Mouse (Mus musculus) G1E (cell line): ENCODE data around the gene Metap1d.

Source experiments
- CTCF ChIP-seq: IDR thresholded peaks from 2 replicates; pipeline ENCODE4 v1.5.1; 2012; ENCODE audit warnings: low read depth, low read length, inconsistent platforms, mixed read lengths
- GATA1 ChIP-seq: IDR thresholded peaks from 2 replicates; pipeline ENCODE4 v1.6.1; 2012; ENCODE audit warnings: borderline replicate concordance, low read length, inconsistent platforms, mixed read lengths
- GATA2 ChIP-seq: IDR thresholded peaks from 2 replicates; pipeline ENCODE4 v1.6.1; 2012; ENCODE audit warnings: low read depth, low read length, inconsistent platforms, borderline replicate concordance
- POLR2AphosphoS5 ChIP-seq: IDR thresholded peaks from 2 replicates; pipeline ENCODE4 v1.6.1; 2012; ENCODE audit warnings: low read depth, low read length, inconsistent platforms; ENCODE audit not compliant: insufficient replicate concordance
- TAL1 ChIP-seq: conservative IDR thresholded peaks from 2 replicates; pipeline ENCODE4 v1.6.1; 2012; ENCODE audit warnings: low read depth, low read length, inconsistent platforms, mixed read lengths

DNA sequence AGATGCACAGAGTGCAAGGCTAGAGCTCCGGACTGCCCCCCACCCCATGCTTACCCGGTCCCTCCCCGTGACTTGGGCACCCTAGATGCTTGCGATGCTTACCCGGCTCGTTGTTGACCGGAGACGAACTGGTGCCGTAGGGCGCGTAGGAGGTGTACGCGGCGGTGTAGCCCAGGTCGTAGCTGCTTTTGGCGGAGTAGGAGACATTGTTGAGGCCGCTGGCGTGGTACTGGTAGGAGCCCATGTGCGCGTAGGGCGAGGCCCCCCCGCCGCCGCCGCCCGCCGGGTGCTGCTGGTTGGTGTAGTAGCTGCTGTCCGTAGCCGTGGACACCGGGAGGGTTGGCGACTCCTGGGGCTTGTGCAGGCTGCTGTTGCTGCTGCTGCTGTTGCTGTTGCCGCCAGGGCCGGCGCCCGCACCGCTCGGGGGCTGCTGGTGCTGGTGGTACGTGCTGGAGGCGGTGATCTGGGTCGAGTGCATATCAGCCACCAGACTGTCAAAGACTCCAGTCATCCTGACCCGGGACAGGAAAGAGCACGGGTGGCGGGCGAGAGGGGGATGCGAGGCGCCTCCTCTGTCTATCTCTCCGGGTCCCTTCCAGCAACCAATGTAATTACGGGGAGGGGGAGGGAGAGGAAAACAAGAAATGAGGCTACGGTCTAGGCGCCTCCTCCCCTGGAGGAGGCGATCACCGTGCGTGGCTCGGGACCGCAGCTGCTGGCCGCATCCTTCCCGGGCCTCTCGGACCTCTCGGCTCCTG is 93.0 kb downstream of the Metap1d start:
- TF ChIP-seq CTCF, result no peak
- no peak for TF ChIP-seq GATA1
- no peak for TF ChIP-seq POLR2AphosphoS5
- no peak for TF ChIP-seq TAL1
- no peak for TF ChIP-seq GATA2
